Mouse (Mus musculus) liver, postnatal 0 days (tissue): ENCODE measurements around the gene Zfp870. TPM values are rescaled to one million over a fixed set of nuclear protein-coding genes. Genes with fewer than 3 reads are reported as not detected.

ENCODE experiments used
- ATAC-seq: fragments of 200-750 bp; cut with Nextera tagmentation; 2 replicates; pipeline ENCODE4 v1.8.0; 2017; ENCODE audit warnings: mild to moderate bottlenecking, moderate library complexity
- DNase-seq: peaks from one replicate; pipeline ENCODE4 v3.0.0-alpha.2; 2016
- H3K27ac ChIP-seq: fragments of 300-500 bp; sonication (generic); 2 replicates; pipeline ENCODE4 v1.5.1; 2014; ENCODE audit warnings: antibody characterized with exemption, moderate library complexity, mild to moderate bottlenecking, low read depth
- H3K27me3 ChIP-seq: fragments of 300-500 bp; sonication (generic); 2 replicates; pipeline ENCODE4 v1.6.1; 2014; ENCODE audit warnings: low read length, control low read depth, mixed read lengths; ENCODE audit not compliant: insufficient read depth
- H3K36me3 ChIP-seq: fragments of 300-500 bp; sonication (generic); replicated peaks from 2 replicates; pipeline ENCODE4 v1.6.1; 2014; ENCODE audit warnings: mild to moderate bottlenecking, control low read depth, low read length, moderate library complexity, mixed read lengths; ENCODE audit not compliant: insufficient read depth
- H3K4me1 ChIP-seq: fragments of 300-500 bp; sonication (generic); 2 replicates; pipeline ENCODE4 v1.6.1; 2014; ENCODE audit warnings: antibody characterized with exemption, mild to moderate bottlenecking, control low read depth; ENCODE audit not compliant: insufficient read depth
- H3K4me2 ChIP-seq: fragments of 300-500 bp; sonication (generic); 2 replicates; pipeline ENCODE4 v1.6.1; 2014; ENCODE audit warnings: low read depth, mild to moderate bottlenecking, low read length, moderate library complexity, mixed read lengths
- H3K4me3 ChIP-seq: fragments of 300-500 bp; sonication (generic); 2 replicates; pipeline ENCODE4 v1.5.1; 2014; ENCODE audit warnings: low read depth, low read length
- H3K9ac ChIP-seq: fragments of 300-500 bp; sonication (generic); replicated peaks from 2 replicates; pipeline ENCODE4 v1.6.1; 2014; ENCODE audit warnings: mild to moderate bottlenecking, moderate library complexity
- H3K9me3 ChIP-seq: fragments of 300-500 bp; sonication (generic); 2 replicates; pipeline ENCODE4 v1.6.1; 2016; ENCODE audit warnings: mild to moderate bottlenecking, control low read depth, low read length, mixed read lengths
- CTCF ChIP-seq: sonication (generic); IDR thresholded peaks from 2 replicates; pipeline ENCODE4 v1.5.1; 2016; ENCODE audit warnings: antibody characterized with exemption, low read depth
- EP300 ChIP-seq: IDR thresholded peaks from 2 replicates; pipeline ENCODE4 v1.6.1; 2016; ENCODE audit warnings: antibody characterized with exemption, low read depth, mild to moderate bottlenecking
- WGBS: fragments of 180-500 bp; shearing (Covaris S2); extraction: QIAGEN DNeasy Blood & Tissue Kit; methylation state at CpG from one replicate; pipeline ENCODE4 v1.1.7; 2014; ENCODE audit not compliant: insufficient replicate concordance; 5-methylcytosine and 5-hydroxymethylcytosine counted together
- polyA plus RNA-seq: library from polyadenylated mRNA; unstranded; fragments of >200 nt; fragmentation: Nextera tagmentation; extraction: Ambion mirVana; gene quantifications from 2 replicates; pipeline ENCODE4 v1.2.1, GENCODE M21; 2015

Gene Zfp870
- 1.4 and 1.7 TPM in 2 replicates for polyA plus RNA-seq

DNA sequence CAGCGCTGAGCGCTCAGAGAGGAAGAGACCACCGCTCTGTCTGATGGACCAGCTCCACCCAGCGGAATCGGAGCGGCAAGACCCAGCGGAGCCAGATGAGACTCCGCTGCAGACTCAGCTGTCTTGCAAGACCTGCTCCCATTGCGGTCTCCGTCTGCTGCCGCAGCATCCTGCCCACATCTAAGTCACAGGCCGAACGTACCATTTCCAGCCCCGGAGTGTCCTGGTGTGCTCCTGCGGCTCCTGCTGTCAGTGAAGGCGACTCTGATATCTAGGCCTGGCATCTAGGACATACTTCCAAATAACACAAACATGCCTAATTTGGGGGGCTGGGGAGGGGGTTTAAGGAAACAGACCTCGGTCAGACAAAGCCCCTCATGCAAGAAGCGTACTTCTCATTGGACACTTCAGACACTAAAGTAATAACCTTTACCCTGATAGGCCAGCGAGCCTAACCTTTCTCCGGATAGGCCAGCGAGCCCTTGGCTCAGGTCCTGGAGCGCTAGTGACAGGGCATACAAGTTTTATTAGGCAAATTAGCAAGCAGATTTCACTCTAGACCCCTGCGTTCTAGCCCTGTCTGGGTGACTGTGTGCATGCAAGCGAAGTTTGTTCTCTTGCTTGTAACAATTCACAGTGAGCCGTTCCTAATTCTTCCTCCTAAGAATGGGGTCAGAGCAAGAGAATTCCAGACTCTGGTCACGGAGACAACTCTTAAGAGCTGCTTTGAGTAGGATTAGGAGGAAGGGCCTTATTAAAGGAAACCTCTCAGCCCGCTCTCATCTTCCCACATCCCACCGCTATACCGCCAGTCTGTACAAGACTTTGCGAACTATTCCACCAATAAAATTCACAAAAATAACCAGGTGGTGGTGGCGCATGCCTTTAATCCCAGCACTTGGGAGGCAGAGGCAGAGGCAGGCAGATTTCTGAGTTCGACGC, at the start of gene Zfp870:
TSS of gene Zfp870 (minus strand) at position 404 of the 942 bp plus-strand sequence.
- Histone ChIP-seq H3K27ac (peak within 1 kb of the TSS; percentile 73), H3K9ac (peak within 1 kb of the TSS; percentile 89), H3K4me1 (peaks cover 6% of the 10 kb centered on the region; the same call in 1 of the 2 replicates), H3K27me3 (no peaks in the 10 kb centered on the region), H3K36me3 (0 out of 2 replicates have a peak, but pooled peaks cover 2% of the 10 kb centered on the region), H3K9me3 (no peaks in the 10 kb centered on the region), H3K4me2 (peak within 1 kb of the TSS; percentile 91), H3K4me3 (peak within 1 kb of the TSS; percentile 86)
- DNase-seq (peak; percentile 79), ATAC-seq (peak; percentile 97)
- no peak for TF ChIP-seq EP300
- TF ChIP-seq CTCF: peak; percentile 52
- 12% methylated on average over 32 of the region's 33 CpGs for WGBS

DNA sequence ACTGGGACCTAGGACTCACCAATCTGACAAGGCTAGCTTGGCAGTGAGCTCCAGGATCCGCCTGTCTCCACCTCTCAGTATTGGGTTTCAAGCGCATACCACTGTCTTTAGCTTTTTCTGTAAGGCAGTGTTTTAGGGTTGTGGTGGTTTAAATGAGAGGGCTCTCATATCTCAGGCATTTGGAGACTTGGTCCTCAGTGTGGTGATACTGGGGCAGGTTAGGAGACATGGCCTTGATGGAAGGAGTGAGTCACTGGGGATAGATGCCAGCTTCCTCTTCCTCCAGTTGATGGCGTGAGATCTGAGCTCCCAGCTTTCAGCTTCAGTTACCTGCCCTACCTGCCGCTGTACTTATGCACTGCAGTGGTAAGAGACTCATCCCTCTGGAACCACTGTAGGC, 48.4 kb upstream of the Zfp870 start:
- Histone ChIP-seq H3K9ac (no peak overlapping the region), H3K4me3 (no peak overlapping the region), H3K4me1 (no peaks in the 10 kb centered on the region; the same call in 1 of the 2 replicates), H3K4me2 (no peak overlapping the region), H3K9me3 (no peaks in the 10 kb centered on the region), H3K27me3 (no peaks in the 10 kb centered on the region), H3K27ac (no peak overlapping the region), H3K36me3 (no peaks in the 10 kb centered on the region; the same call in 1 of the 2 replicates)
- DNase-seq (no peak), ATAC-seq (no peak)
- 69% methylated on average over 4 of the region's 4 CpGs for WGBS
- no peak for TF ChIP-seq CTCF
- TF ChIP-seq EP300: no peak

DNA sequence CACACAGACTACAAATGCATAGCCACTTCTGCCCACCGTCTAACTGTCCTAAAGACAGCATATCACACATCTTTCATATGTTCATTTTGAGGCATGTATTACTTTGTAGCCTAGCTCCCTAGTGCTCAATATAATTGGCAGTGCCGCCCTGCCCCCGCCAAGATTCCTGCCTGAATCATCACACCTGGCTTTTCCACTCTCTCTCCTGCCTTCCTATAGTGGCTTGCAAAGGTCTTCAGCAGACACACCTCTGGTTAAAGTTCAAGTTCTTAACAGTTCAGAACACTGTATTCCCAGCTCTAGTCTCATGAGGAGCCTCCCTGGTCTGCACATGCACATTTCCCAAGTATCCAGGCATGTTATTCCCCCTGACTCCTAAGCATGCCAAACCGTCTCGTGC, 36.4 kb upstream of the Zfp870 start:
- Histone ChIP-seq H3K9me3 (no peaks in the 10 kb centered on the region), H3K27ac (no peak overlapping the region), H3K4me3 (no peak overlapping the region), H3K9ac (no peak overlapping the region), H3K36me3 (no peaks in the 10 kb centered on the region), H3K27me3 (no peaks in the 10 kb centered on the region), H3K4me2 (no peak overlapping the region), H3K4me1 (peaks cover 9% of the 10 kb centered on the region)
- ATAC-seq: no peak
- 85% methylated on average over 5 of the region's 5 CpGs for WGBS
- TF ChIP-seq CTCF (no peak), EP300 (no peak)
- no peak for DNase-seq

DNA sequence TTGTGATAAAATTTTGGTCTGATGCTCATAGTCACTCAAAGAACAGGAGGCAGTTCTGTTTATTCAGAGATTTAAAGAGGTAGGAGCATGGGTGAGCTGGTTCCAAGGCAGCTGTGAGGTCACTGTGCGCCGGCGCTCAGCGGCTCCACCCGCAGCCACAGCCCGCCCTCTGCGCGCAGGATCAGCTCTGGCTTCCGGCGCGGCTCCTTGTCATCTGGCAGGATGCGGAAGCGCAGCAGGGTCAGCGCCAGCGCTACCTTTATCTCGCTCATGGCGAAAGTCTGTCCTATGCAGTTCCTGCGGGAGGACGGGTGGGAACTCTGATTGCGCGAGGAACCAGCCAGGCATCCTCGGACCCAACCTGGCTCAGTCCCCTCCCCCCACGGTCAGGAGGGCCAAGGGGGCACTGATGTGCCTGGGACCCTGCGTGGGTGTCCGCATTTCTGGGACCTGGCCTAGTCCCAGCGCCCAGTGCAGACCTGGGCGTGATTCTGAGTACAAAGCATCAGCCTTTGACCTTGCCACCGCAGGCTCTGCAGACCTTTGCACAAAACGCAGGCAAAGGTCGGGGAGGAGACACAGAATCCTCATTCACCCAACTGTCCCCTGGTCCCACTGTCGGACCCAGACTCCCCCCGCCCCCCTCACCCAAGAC, 33.3 kb upstream of the Zfp870 start:
- peak overlapping the region; percentile 73 for H3K4me2 ChIP-seq
- H3K9ac ChIP-seq: peak overlapping the region; percentile 61
- H3K27me3 ChIP-seq: no peaks in the 10 kb centered on the region
- no peaks in the 10 kb centered on the region for H3K36me3 ChIP-seq
- DNase-seq (peak; percentile 86), ATAC-seq (peak; percentile 97)
- H3K9me3 ChIP-seq: no peaks in the 10 kb centered on the region
- 13% methylated on average over 32 of the region's 32 CpGs for WGBS
- peaks cover 9% of the 10 kb centered on the region for H3K4me1 ChIP-seq
- TF ChIP-seq EP300 (peak; percentile 21; the same call in 1 of the 2 replicates), CTCF (no peak)
- peak overlapping the region; percentile 43 for H3K4me3 ChIP-seq
- H3K27ac ChIP-seq: peak overlapping the region; percentile 91

DNA sequence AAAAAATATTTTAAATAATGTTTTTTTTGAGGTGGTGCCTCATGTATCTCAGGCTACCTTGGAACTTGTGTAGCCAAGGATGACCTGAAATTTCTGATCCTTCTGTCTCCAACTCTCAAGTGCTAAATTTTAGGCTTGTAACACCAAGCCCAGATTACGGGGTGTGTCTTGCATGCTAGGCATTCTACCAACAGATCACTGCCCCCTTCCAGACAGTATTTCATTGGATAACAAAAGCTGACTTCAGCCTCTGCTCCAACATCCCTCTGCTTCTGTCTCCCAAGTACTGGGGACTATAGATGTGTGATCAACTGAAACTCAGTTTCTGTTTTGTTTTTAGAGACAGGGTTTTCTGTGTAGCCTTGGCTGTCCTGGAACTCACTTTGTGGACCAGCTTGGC, 32.2 kb upstream of the Zfp870 start:
- ATAC-seq: no peak

DNA sequence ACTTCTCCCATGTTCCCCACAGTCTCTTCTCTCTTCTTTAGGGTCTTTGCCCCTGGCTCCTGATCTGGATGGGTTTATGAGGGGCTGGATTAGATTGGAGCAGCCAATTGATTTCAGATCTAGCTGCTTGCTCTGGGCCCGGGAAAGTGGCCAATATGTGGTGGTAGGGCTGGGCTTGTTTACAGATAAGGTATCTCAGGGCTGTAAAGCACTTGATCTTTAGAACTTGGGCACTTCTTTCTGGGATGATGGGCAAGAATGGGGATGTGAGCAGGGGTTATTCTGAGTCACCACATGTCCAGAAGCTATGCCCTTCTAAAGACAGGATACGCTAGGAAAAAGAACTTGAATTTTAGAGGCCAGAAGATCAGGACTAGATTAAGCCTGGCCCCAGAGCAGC, 27.7 kb upstream of the Zfp870 start:
- H3K27ac ChIP-seq: no peak overlapping the region
- no peak for TF ChIP-seq EP300
- no peak for TF ChIP-seq CTCF
- H3K4me1 ChIP-seq: no peaks in the 10 kb centered on the region
- H3K9ac ChIP-seq: no peak overlapping the region
- 38% methylated on average over 2 of the region's 2 CpGs for WGBS
- no peaks in the 10 kb centered on the region for H3K36me3 ChIP-seq
- ATAC-seq (no peak), DNase-seq (no peak)
- H3K9me3 ChIP-seq: no peaks in the 10 kb centered on the region
- no peak overlapping the region for H3K4me2 ChIP-seq
- no peaks in the 10 kb centered on the region for H3K27me3 ChIP-seq
- no peak overlapping the region for H3K4me3 ChIP-seq

More for the DNA sequence above, 32.2 kb upstream of the Zfp870 start:
- Histone ChIP-seq H3K4me3 (no peak overlapping the region), H3K9ac (no peak overlapping the region), H3K4me1 (peaks cover 9% of the 10 kb centered on the region), H3K36me3 (no peaks in the 10 kb centered on the region), H3K4me2 (no peak overlapping the region), H3K27ac (no peak overlapping the region), H3K27me3 (no peaks in the 10 kb centered on the region), H3K9me3 (no peaks in the 10 kb centered on the region)
- no peak for DNase-seq
- no peak for TF ChIP-seq CTCF
- TF ChIP-seq EP300: no peak
- WGBS: 79% methylated on average over 1 of the region's 1 CpGs
